12 mouse cellular contexts compared by ENCODE assay signal in the genomic region with DNA sequence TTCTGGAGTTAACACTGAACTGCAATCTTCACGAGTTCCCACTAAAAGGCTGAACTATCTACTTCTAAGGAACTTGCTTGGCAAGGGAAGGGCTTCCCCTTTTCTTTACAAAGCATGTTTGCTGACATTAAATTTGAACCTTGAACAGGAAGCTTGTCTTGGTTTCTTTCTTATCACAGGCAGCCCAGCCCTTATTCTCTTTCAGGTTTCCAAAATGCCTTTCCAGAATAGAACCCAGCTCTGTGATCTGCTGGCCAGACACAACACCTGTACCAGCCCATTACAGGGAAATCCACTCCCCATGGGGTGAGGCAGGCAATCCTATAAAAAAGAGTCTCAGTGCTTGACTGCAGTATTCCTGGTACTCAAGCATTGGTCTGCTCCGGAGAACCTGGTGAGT. TPM values are rescaled to one million over a fixed set of nuclear protein-coding genes. Genes with fewer than 3 reads are reported as not detected.
"Had no signal": no experiment of that assay in that cellular context is flagged by ENCODE, and none has a peak within 500 bp of the region (broad histone marks: within the 10 kb centered on the region; RNA-seq: fewer than 3 reads in every experiment).

A gene (plus strand): TSS at position 231 of the 400 bp plus-strand sequence.
A gene (plus strand): TSS at position 352 of the 400 bp plus-strand sequence.

RNA-seq across cellular contexts. Expression of the first gene that starts in this region (rescaled TPM):
- total RNA-seq: megakaryocyte progenitor cell, adult 5-6 weeks; neutrophil, adult 5-6 weeks had no signal
- polyA plus RNA-seq: liver, embryonic 13.5 days; liver, embryonic 15.5 days; liver, postnatal 0 days; macrophage; midbrain, embryonic 12.5 days; midbrain, embryonic 14.5 days; midbrain, embryonic 16.5 days; myocyte; neural tube, embryonic 11.5 days; neural tube, embryonic 13.5 days had no signal

RNA-seq across cellular contexts. Expression of the second gene that starts in this region (rescaled TPM):
- total RNA-seq: megakaryocyte progenitor cell, adult 5-6 weeks; neutrophil, adult 5-6 weeks had no signal
- polyA plus RNA-seq: macrophage; midbrain, embryonic 12.5 days; midbrain, embryonic 14.5 days; neural tube, embryonic 13.5 days had no signal
